Mouse (Mus musculus) heart, adult 10 weeks (tissue): Measurements from ENCODE around the gene AU015836. TPM values are rescaled to one million over a fixed set of nuclear protein-coding genes. Genes with fewer than 3 reads are reported as not detected.

Experiments
- polyA plus RNA-seq: library from polyadenylated mRNA; stranded (reverse); fragments of 350-450 nt; fragmentation: Illumina TruSeq; extraction: RNeasy Lipid Tissue Mini Kit (QIAGEN cat#74804); gene quantifications from one replicate; pipeline ENCODE4 v1.2.3, GENCODE M21; 2014; ENCODE audit warnings: low read depth, low replicate concordance

The AU015836 gene
- polyA plus RNA-seq: not detected

GRCm38 (mm10) chrX:93968444-93968843, at the start of gene AU015836:
AU015836 (plus strand) TSS chrX:93968659.

Other genes with a start within 250 kb of the AU015836 start
- gene Pdk3, start 136.5 kb upstream of the AU015836 start, polyA plus RNA-seq: 4.3 TPM
- gene Zfx, start 155.0 kb downstream of the AU015836 start, polyA plus RNA-seq: 12.6 TPM
- gene Eif2s3x, start 244.2 kb downstream of the AU015836 start, polyA plus RNA-seq: 114 TPM